8 mouse cellular contexts compared by ENCODE assay signal in genomic region chr14:45539659-45540468, GRCm38 (mm10). TPM values are rescaled to one million over a fixed set of nuclear protein-coding genes. Genes with fewer than 3 reads are reported as not detected.
DNase-seq lines count a peak whose midpoint lies in the region; ATAC-seq and TF ChIP-seq lines count a peak whose summit lies in the region.

No protein-coding gene starts in this region.

- H3K4me1 ChIP-seq in thymus, adult 2 months (replicated peaks; ENCODE audit: control insufficient read depth, insufficient read depth, low read length) = no peaks in the 10 kb centered on the region
- H3K4me1 ChIP-seq in hindbrain, embryonic 16.5 days (ENCODE audit: control insufficient read depth, insufficient read depth, low read depth, low read length) = no peaks in the 10 kb centered on the region
- peaks cover 4% of the 10 kb centered on the region; the same call in 1 of the 2 replicates for H3K4me1 ChIP-seq in midbrain, embryonic 11.5 days (ENCODE audit: control insufficient read depth, insufficient read depth, low read length)
- no peaks in the 10 kb centered on the region for H3K4me1 ChIP-seq in stomach, embryonic 15.5 days

- 45% methylated on average over 12 of the region's 12 CpGs for WGBS in thymus, adult 2 months
- 46% methylated on average over 12 of the region's 12 CpGs for WGBS in hindbrain, embryonic 16.5 days
- 45% methylated on average over 12 of the region's 12 CpGs for WGBS in midbrain, embryonic 11.5 days
- 30% methylated on average over 12 of the region's 12 CpGs for WGBS in stomach, embryonic 15.5 days

- ATAC-seq in hindbrain, embryonic 16.5 days = peak; percentile 86
- ATAC-seq in midbrain, embryonic 11.5 days (ENCODE audit: low FRiP score) = peak; percentile 78
- peak; percentile 72 for ATAC-seq in stomach, embryonic 15.5 days (ENCODE audit: insufficient read depth, low FRiP score, low read depth)

- H3K27me3 ChIP-seq in thymus, adult 2 months (ENCODE audit: control insufficient read depth, insufficient read depth, low read length) = no peaks in the 10 kb centered on the region
- no peaks in the 10 kb centered on the region for H3K27me3 ChIP-seq in hindbrain, embryonic 16.5 days (replicated peaks; ENCODE audit: control insufficient read depth, insufficient read depth, low read length)
- no peaks in the 10 kb centered on the region for H3K27me3 ChIP-seq in midbrain, embryonic 11.5 days (ENCODE audit: control insufficient read depth, insufficient read depth, low read length)
- H3K27me3 ChIP-seq in stomach, embryonic 15.5 days (replicated peaks) = no peaks in the 10 kb centered on the region

- H3K4me2 ChIP-seq in hindbrain, embryonic 16.5 days (ENCODE audit: low read length) = no peak overlapping the region
- no peak overlapping the region for H3K4me2 ChIP-seq in midbrain, embryonic 11.5 days
- no peak overlapping the region for H3K4me2 ChIP-seq in stomach, embryonic 15.5 days

- no peak overlapping the region for H3K4me3 ChIP-seq in thymus, adult 2 months (ENCODE audit: control insufficient read depth, insufficient read depth, low read length)
- H3K4me3 ChIP-seq in hindbrain, embryonic 16.5 days (ENCODE audit: low read length) = no peak overlapping the region
- H3K4me3 ChIP-seq in midbrain, embryonic 11.5 days (ENCODE audit: low read depth, low read length) = no peak overlapping the region
- H3K4me3 ChIP-seq in stomach, embryonic 15.5 days (replicated peaks) = no peak overlapping the region

- no peak for TF ChIP-seq POLR2A in thymus, adult 2 months (IDR thresholded peaks at IDR 0.05; ENCODE audit: control insufficient read depth, extremely low read depth, insufficient read depth, low read length, poor library complexity)

- no peaks in the 10 kb centered on the region for H3K9me3 ChIP-seq in hindbrain, embryonic 16.5 days (ENCODE audit: control insufficient read depth, low read length)
- H3K9me3 ChIP-seq in midbrain, embryonic 11.5 days (ENCODE audit: control insufficient read depth, low read length) = no peaks in the 10 kb centered on the region
- no peaks in the 10 kb centered on the region for H3K9me3 ChIP-seq in stomach, embryonic 15.5 days

- peak; percentile 15 for DNase-seq in thymus, adult 2 months
- DNase-seq in thymus, adult 18-20 months = no peak
- DNase-seq in cerebellum, postnatal 36 days = peak; percentile 68 to 69
- DNase-seq in gastrocnemius, adult 8-10 months (ENCODE audit: low spot score in 2 of 2) = peak; percentile 57 to 78
- DNase-seq in left cerebral cortex, postnatal 25 days (ENCODE audit: low spot score in 2 of 2) = peak; percentile 46 to 77
- DNase-seq in midbrain, embryonic 11.5 days (ENCODE audit: low spot score, missing footprints) = peak; percentile 91

- intact Hi-C loops in left cerebral cortex, postnatal 25 days (cut with DNase I) = loop anchor here (5.0 kb wide), 1 partner anchor 118 kb away; no protein-coding TSS in a partner anchor

- H3K9ac ChIP-seq in hindbrain, embryonic 16.5 days (ENCODE audit: low read depth, low read length) = no peak overlapping the region
- peak overlapping the region; percentile 16; the same call in 1 of the 2 replicates for H3K9ac ChIP-seq in midbrain, embryonic 11.5 days (ENCODE audit: low read length)
- H3K9ac ChIP-seq in stomach, embryonic 15.5 days = no peak overlapping the region

- no peak for TF ChIP-seq CTCF in thymus, adult 2 months (IDR thresholded peaks at IDR 0.05; ENCODE audit: borderline replicate concordance, control insufficient read depth, extremely low read depth, insufficient read depth, low read length, poor library complexity)

- no peaks in the 10 kb centered on the region for H3K36me3 ChIP-seq in thymus, adult 2 months (ENCODE audit: control insufficient read depth, insufficient read depth, low read length)
- H3K36me3 ChIP-seq in hindbrain, embryonic 16.5 days (ENCODE audit: control insufficient read depth, insufficient read depth, low read length) = no peaks in the 10 kb centered on the region
- no peaks in the 10 kb centered on the region for H3K36me3 ChIP-seq in midbrain, embryonic 11.5 days (ENCODE audit: control insufficient read depth, insufficient read depth, low read length)
- H3K36me3 ChIP-seq in stomach, embryonic 15.5 days = no peaks in the 10 kb centered on the region

- no peak overlapping the region for H3K27ac ChIP-seq in thymus, adult 2 months (ENCODE audit: control insufficient read depth, insufficient read depth, low read length)
- peak overlapping the region; percentile 6; the same call in 1 of the 2 replicates for H3K27ac ChIP-seq in hindbrain, embryonic 16.5 days (ENCODE audit: low read depth, low read length)
- H3K27ac ChIP-seq in midbrain, embryonic 11.5 days (ENCODE audit: low read depth, low read length) = peak overlapping the region; percentile 44
- peak overlapping the region; percentile 2; the same call in 1 of the 2 replicates for H3K27ac ChIP-seq in stomach, embryonic 15.5 days

RNA-seq across cellular contexts. Expression of gene Fermt2, which starts 9.9 kb away (rescaled TPM):
- 3.9 and 8.2 TPM in 2 replicates for polyA plus RNA-seq in thymus, adult 2 months (2012; rRNA removed)
- 100 to 1,000 TPM; 229 to 294 (median 246) TPM for total RNA-seq in gastrocnemius, adult 8-10 months (2022)
- polyA plus RNA-seq in hindbrain, embryonic 16.5 days (2015; fragmentation: Nextera tagmentation; extraction: Ambion mirVana) = 77.0 and 77.6 TPM in 2 replicates
- total RNA-seq in left cerebral cortex, postnatal 25 days (2021) = 100 to 1,000 TPM in 1 of 2 experiments, 10 to 100 TPM in 1; 92.3 to 105 TPM
- 65.8 and 69.1 TPM in 2 replicates for polyA plus RNA-seq in midbrain, embryonic 11.5 days (2014; fragmentation: Nextera tagmentation; extraction: Ambion mirVana)
- 195 and 200 TPM in 2 replicates for polyA plus RNA-seq in stomach, embryonic 15.5 days (2015; fragmentation: Nextera tagmentation; extraction: Ambion mirVana)

Comparison
In these comparisons a context has a peak if more than half of its experiments do, and no peak if none do; other contexts are left out.
1. DNase-seq: peak in thymus, adult 2 months (single experiment), cerebellum, postnatal 36 days (2 of 2), gastrocnemius, adult 8-10 months (2 of 2), left cerebral cortex, postnatal 25 days (2 of 2) and midbrain, embryonic 11.5 days (single experiment); none in thymus, adult 18-20 months (0 of 2).
2. Peak in every context shown above with its lines, with median percentiles within 50 percentile points of each other: ATAC-seq.